Mouse (Mus musculus): ENCODE data around the gene Usp15. TPM values are rescaled to one million over a fixed set of nuclear protein-coding genes. Genes with fewer than 3 reads are reported as not detected.

Usp15 gene
- polyA plus RNA-seq, 1 experiment from 2014 or later, result 85.9 TPM

DNA sequence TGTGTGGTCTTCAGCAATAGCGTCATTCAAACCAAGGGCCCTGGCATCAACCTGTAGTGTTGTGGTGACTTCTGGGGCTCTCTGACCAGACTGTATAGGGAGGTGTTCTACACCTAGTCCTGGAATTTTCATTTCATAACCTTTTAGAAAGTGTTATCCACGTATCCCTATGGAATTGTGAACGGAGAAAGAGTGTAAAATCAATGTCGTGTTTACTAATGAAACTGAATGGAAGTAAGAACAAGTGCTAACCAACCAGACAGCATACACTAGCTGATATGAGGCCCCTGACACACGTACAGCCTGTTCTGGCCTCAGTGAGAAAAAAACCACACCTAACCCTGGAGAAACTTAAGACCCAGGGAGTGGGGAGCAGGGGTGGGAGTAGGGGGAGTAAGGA is 4.6 kb upstream of the Usp15 start:
- no peak overlapping the region for H3K4me2 ChIP-seq
- H3K4me1 ChIP-seq (ENCODE audit: control insufficient read depth, insufficient read depth, low read length), result no peaks in the 10 kb centered on the region
- no peaks in the 10 kb centered on the region for H3K27me3 ChIP-seq (ENCODE audit: control insufficient read depth, insufficient read depth, low read length)
- WGBS (ENCODE audit: insufficient replicate concordance), result 83% methylated on average over 5 of the region's 5 CpGs
- H3K36me3 ChIP-seq (ENCODE audit: control insufficient read depth, insufficient read depth, low read length), result no peaks in the 10 kb centered on the region
- no peak for ATAC-seq (replicated peaks; ENCODE audit: insufficient number of reproducible peaks, low FRiP score, low TSS enrichment)
- H3K4me3 ChIP-seq (ENCODE audit: low read depth, low read length), result no peak overlapping the region
- no peak overlapping the region for H3K9ac ChIP-seq (ENCODE audit: low read depth, low read length)
- no peaks in the 10 kb centered on the region for H3K9me3 ChIP-seq (replicated peaks; ENCODE audit: control insufficient read depth, low read length)
- no peak overlapping the region for H3K27ac ChIP-seq (ENCODE audit: low read depth, low read length)

DNA sequence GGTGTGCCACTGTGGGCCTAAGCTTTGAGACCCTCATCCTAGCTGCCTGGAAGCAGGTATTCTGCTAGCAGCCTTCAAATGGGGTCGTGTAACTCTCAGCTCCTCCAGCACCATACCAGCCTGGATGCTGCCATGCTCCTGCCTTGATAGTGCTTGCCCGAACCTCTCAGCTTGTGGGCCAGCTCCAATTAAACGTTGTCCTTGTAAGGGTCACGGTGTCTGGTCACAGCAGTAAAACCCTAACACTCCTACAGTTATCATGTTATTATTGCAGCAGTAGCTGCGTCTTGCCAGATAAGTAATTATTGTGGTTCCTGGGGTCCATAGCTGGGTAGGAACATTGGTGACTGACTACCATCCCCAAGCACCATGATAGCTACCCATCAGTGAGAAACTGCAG is 4.2 kb upstream of the Usp15 start:
- WGBS (ENCODE audit: insufficient replicate concordance), result 87% methylated on average over 5 of the region's 5 CpGs
- Histone ChIP-seq H3K9me3 (replicated peaks; ENCODE audit: control insufficient read depth, low read length) (no peaks in the 10 kb centered on the region), H3K27ac (ENCODE audit: low read depth, low read length) (no peak overlapping the region), H3K4me2 (no peak overlapping the region), H3K36me3 (ENCODE audit: control insufficient read depth, insufficient read depth, low read length) (no peaks in the 10 kb centered on the region), H3K27me3 (ENCODE audit: control insufficient read depth, insufficient read depth, low read length) (no peaks in the 10 kb centered on the region), H3K4me1 (ENCODE audit: control insufficient read depth, insufficient read depth, low read length) (no peaks in the 10 kb centered on the region), H3K4me3 (ENCODE audit: low read depth, low read length) (no peak overlapping the region), H3K9ac (ENCODE audit: low read depth, low read length) (no peak overlapping the region)
- no peak for ATAC-seq (replicated peaks; ENCODE audit: insufficient number of reproducible peaks, low FRiP score, low TSS enrichment)

DNA sequence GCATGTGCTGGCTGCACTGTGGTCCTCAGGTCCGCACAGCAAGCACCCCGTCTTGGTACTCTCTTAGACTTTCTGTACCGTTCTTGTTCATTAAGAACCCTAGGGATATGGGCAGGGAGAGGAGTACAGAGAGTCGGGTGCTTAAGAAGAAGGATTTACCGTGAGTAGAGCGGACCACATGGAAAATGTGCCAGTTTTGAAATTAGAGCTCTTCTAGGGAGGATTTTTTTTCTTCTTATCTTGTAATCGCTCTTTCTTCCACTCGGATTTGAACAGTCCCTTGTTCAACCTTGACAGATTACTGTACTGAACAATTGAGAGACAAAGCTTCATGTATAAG is 3.5 kb upstream of the Usp15 start:
- H3K9ac ChIP-seq (ENCODE audit: low read depth, low read length), result no peak overlapping the region
- no peaks in the 10 kb centered on the region for H3K27me3 ChIP-seq (ENCODE audit: control insufficient read depth, insufficient read depth, low read length)
- no peaks in the 10 kb centered on the region for H3K4me1 ChIP-seq (ENCODE audit: control insufficient read depth, insufficient read depth, low read length)
- WGBS (ENCODE audit: insufficient replicate concordance), result 84% methylated on average over 8 of the region's 8 CpGs
- no peak overlapping the region for H3K4me2 ChIP-seq
- H3K36me3 ChIP-seq (ENCODE audit: control insufficient read depth, insufficient read depth, low read length), result no peaks in the 10 kb centered on the region
- no peak overlapping the region for H3K27ac ChIP-seq (ENCODE audit: low read depth, low read length)
- no peak overlapping the region for H3K4me3 ChIP-seq (ENCODE audit: low read depth, low read length)
- H3K9me3 ChIP-seq (replicated peaks; ENCODE audit: control insufficient read depth, low read length), result no peaks in the 10 kb centered on the region
- ATAC-seq (replicated peaks; ENCODE audit: insufficient number of reproducible peaks, low FRiP score, low TSS enrichment), result no peak

GRCm38 (mm10) chr10:123199615-123200319 is 3.0 kb upstream of the Usp15 start:
- ATAC-seq (replicated peaks; ENCODE audit: insufficient number of reproducible peaks, low FRiP score, low TSS enrichment), result no peak
- Histone ChIP-seq H3K36me3 (ENCODE audit: control insufficient read depth, insufficient read depth, low read length) (no peaks in the 10 kb centered on the region), H3K9ac (ENCODE audit: low read depth, low read length) (no peak overlapping the region), H3K4me2 (no peak overlapping the region), H3K27ac (ENCODE audit: low read depth, low read length) (no peak overlapping the region), H3K4me3 (ENCODE audit: low read depth, low read length) (no peak overlapping the region), H3K4me1 (ENCODE audit: control insufficient read depth, insufficient read depth, low read length) (no peaks in the 10 kb centered on the region), H3K9me3 (replicated peaks; ENCODE audit: control insufficient read depth, low read length) (no peaks in the 10 kb centered on the region), H3K27me3 (ENCODE audit: control insufficient read depth, insufficient read depth, low read length) (no peaks in the 10 kb centered on the region)
- 77% methylated on average over 19 of the region's 19 CpGs for WGBS (ENCODE audit: insufficient replicate concordance)

- no peak overlapping the region for H3K4me3 ChIP-seq (ENCODE audit: low read depth, low read length)
- no peaks in the 10 kb centered on the region for H3K9me3 ChIP-seq (replicated peaks; ENCODE audit: control insufficient read depth, low read length)
- H3K9ac ChIP-seq (ENCODE audit: low read depth, low read length), result no peak overlapping the region
- H3K36me3 ChIP-seq (ENCODE audit: control insufficient read depth, insufficient read depth, low read length), result no peaks in the 10 kb centered on the region
- no peak for ATAC-seq (replicated peaks; ENCODE audit: insufficient number of reproducible peaks, low FRiP score, low TSS enrichment)
- WGBS (ENCODE audit: insufficient replicate concordance), result 59% methylated on average over 3 of the region's 3 CpGs
- no peaks in the 10 kb centered on the region for H3K27me3 ChIP-seq (ENCODE audit: control insufficient read depth, insufficient read depth, low read length)
- H3K4me2 ChIP-seq, result no peak overlapping the region
- no peak overlapping the region for H3K27ac ChIP-seq (ENCODE audit: low read depth, low read length)
- H3K4me1 ChIP-seq (ENCODE audit: control insufficient read depth, insufficient read depth, low read length), result 0 out of 2 replicates have a peak, but pooled peaks cover 3% of the 10 kb centered on the region
Measured at GRCm38 (mm10) chr10:123199119-123199518, 2.3 kb upstream of the Usp15 start.

DNA sequence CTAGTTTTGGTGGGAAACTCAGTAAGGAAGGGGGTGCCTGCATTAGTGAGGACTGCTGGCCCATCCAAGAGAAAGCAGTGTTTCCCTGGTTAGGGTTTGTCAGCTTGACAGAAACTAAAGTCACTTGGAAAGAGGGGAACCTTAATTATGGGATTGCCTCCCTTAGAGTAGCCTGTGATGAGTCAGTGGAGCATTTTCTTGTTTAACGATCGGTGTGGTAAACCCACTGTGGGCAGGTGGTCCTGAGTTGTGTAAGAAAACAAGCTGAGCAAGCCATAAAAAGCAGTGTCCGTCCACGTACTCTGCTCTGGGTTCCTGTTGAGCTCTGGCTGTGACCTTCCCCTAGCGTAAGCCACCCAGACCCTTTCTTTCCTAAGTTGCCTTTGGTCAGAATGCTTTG is 1.4 kb upstream of the Usp15 start:
- Histone ChIP-seq H3K27ac (ENCODE audit: low read depth, low read length) (no peak overlapping the region), H3K4me1 (ENCODE audit: control insufficient read depth, insufficient read depth, low read length) (0 out of 2 replicates have a peak, but pooled peaks cover 6% of the 10 kb centered on the region), H3K36me3 (ENCODE audit: control insufficient read depth, insufficient read depth, low read length) (no peaks in the 10 kb centered on the region), H3K4me2 (no peak overlapping the region), H3K4me3 (ENCODE audit: low read depth, low read length) (no peak overlapping the region), H3K9me3 (replicated peaks; ENCODE audit: control insufficient read depth, low read length) (no peaks in the 10 kb centered on the region), H3K9ac (ENCODE audit: low read depth, low read length) (no peak overlapping the region), H3K27me3 (ENCODE audit: control insufficient read depth, insufficient read depth, low read length) (no peaks in the 10 kb centered on the region)
- WGBS (ENCODE audit: insufficient replicate concordance), result 88% methylated on average over 5 of the region's 5 CpGs
- ATAC-seq (replicated peaks; ENCODE audit: insufficient number of reproducible peaks, low FRiP score, low TSS enrichment), result no peak

DNA sequence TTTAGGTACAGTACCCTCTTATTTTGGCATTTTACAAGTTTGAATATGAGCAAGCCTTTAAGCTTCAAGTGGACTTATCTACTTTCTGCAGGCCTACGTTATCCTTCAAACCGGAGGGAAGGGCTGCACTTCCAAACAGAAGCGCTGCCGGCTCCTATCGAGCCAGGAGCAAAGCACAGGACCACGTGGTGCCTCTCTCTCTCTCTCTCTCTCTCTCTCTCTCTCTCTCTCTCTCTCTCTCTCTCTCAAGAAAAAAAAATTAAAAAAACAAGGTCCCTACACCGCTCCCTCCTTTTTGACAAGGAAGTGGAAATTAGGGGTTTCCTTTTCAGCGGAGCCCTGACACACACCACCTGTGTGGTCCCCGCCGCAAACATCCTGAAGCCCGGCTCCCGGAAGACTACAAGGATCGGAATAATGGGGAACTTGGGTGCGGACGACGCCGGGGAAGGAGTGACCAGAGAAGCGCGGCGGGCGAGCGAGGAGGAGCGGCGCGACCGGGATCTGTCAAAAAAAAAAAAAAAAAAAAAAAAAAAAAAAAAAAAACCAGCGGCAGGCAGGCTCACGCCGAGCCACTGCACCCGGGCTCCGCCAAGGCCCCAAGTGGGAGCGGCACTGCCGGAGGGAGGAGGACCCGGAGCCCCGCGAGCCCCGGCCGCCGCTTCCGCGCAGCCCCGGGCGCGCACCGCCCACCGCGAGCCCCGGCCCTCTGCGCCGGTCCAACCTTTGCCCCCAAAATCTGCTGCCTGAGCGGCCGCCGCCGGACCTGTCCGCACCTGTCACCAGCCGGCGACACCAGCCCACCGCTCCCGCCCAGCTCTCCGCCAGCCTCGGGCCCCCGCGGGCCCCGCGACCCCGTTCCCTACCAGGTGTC is 597 bp downstream of the Usp15 start:
- Histone ChIP-seq H3K9me3 (replicated peaks; ENCODE audit: control insufficient read depth, low read length) (no peaks in the 10 kb centered on the region), H3K9ac (ENCODE audit: low read depth, low read length) (peak overlapping the region; percentile 96), H3K4me1 (ENCODE audit: control insufficient read depth, insufficient read depth, low read length) (peaks cover 9% of the 10 kb centered on the region), H3K4me2 (peak overlapping the region; percentile 76), H3K36me3 (ENCODE audit: control insufficient read depth, insufficient read depth, low read length) (no peaks in the 10 kb centered on the region), H3K27me3 (ENCODE audit: control insufficient read depth, insufficient read depth, low read length) (no peaks in the 10 kb centered on the region), H3K27ac (ENCODE audit: low read depth, low read length) (peak overlapping the region; percentile 91), H3K4me3 (ENCODE audit: low read depth, low read length) (peak overlapping the region; percentile 87)
- 1% methylated on average over 60 of the region's 66 CpGs for WGBS (ENCODE audit: insufficient replicate concordance)
- ATAC-seq (replicated peaks; ENCODE audit: insufficient number of reproducible peaks, low FRiP score, low TSS enrichment), result peak; percentile 72

DNA sequence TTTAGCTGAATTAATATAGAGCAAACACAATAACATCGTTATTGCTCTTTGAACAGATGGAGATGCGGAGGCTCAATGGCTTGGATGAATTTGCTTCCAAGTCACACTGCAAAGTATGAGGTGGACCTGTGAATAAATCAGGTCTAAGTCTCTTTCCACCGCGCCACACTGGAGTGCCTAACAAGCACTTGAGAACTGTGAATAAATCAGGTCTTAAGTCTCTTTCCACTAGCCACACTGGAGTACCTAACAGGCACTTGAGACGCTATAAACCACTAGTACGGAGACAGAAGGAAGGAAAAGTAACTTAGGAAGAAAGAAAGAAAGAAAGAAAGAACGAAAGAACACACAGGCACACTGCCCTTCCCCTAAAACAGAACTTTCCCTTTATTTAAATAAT is 1.3 kb downstream of the Usp15 start:
- no peaks in the 10 kb centered on the region for H3K27me3 ChIP-seq (ENCODE audit: control insufficient read depth, insufficient read depth, low read length)
- H3K36me3 ChIP-seq (ENCODE audit: control insufficient read depth, insufficient read depth, low read length), result no peaks in the 10 kb centered on the region
- peaks cover 14% of the 10 kb centered on the region for H3K4me1 ChIP-seq (ENCODE audit: control insufficient read depth, insufficient read depth, low read length)
- H3K27ac ChIP-seq (ENCODE audit: low read depth, low read length), result peak overlapping the region; percentile 91
- H3K9ac ChIP-seq (ENCODE audit: low read depth, low read length), result peak overlapping the region; percentile 96
- no peak for ATAC-seq (replicated peaks; ENCODE audit: insufficient number of reproducible peaks, low FRiP score, low TSS enrichment)
- H3K4me3 ChIP-seq (ENCODE audit: low read depth, low read length), result peak overlapping the region; percentile 87
- H3K9me3 ChIP-seq (replicated peaks; ENCODE audit: control insufficient read depth, low read length), result no peaks in the 10 kb centered on the region
- WGBS (ENCODE audit: insufficient replicate concordance), result 25% methylated on average over 7 of the region's 7 CpGs
- H3K4me2 ChIP-seq, result peak overlapping the region; percentile 76

Data from heart, embryonic 11.5 days (tissue).